Mouse (Mus musculus) urinary bladder, postnatal 0 days (tissue): ENCODE data around the gene Asb4. TPM values are rescaled to one million over a fixed set of nuclear protein-coding genes. Genes with fewer than 3 reads are reported as not detected.

Experiments
- polyA plus RNA-seq: library from polyadenylated mRNA; unstranded; fragments of >200 nt; fragmentation: Nextera tagmentation; extraction: Ambion mirVana; gene quantifications from 2 replicates; pipeline ENCODE4 v1.2.1, GENCODE M21; 2015

Asb4 gene
- polyA plus RNA-seq, result 4.1 and 4.6 TPM in 2 replicates

GRCm38 (mm10) chr6:5383336-5384177, at the start of gene Asb4:
Gene Asb4, plus strand, starts transcription at chr6:5383386.

Other genes starting within 250 kb of the Asb4 start
- gene Pon1, start 189.4 kb upstream of the Asb4 start, polyA plus RNA-seq, result 0.40 and 0.54 TPM in 2 replicates
- 47.8 and 49.1 TPM in 2 replicates for gene Pon3, start 127.1 kb upstream of the Asb4 start, polyA plus RNA-seq
- gene Pon2, start 84.9 kb upstream of the Asb4 start, polyA plus RNA-seq, result 86.3 and 86.7 TPM in 2 replicates
- gene Pdk4, start 112.9 kb downstream of the Asb4 start, polyA plus RNA-seq, result 22.7 and 27.5 TPM in 2 replicates